Mouse (Mus musculus): ENCODE results near the gene Prss30. TPM values are rescaled to one million over a fixed set of nuclear protein-coding genes. Genes with fewer than 3 reads are reported as not detected.
A peak's percentile ranks its signal among the peaks of the same experiment; 100 is the strongest.
"Not testable (repeated sequence)": the region's sequence is repeated elsewhere in the genome, so short reads cannot be mapped to it uniquely, and the experiment has no call there.

Gene Prss30
- polyA plus RNA-seq, 1 experiment from 2014 or later: not detected

- no peaks in the 10 kb centered on the region for H3K9me3 ChIP-seq
- H3K27me3 ChIP-seq: 0 out of 2 replicates have a peak, but pooled peaks cover 3% of the 10 kb centered on the region
- no peak overlapping the region for H3K9ac ChIP-seq
- no peaks in the 10 kb centered on the region for H3K4me1 ChIP-seq (replicated peaks)
- no peak overlapping the region for H3K4me3 ChIP-seq
- H3K27ac ChIP-seq: no peak overlapping the region
- WGBS: 90% methylated on average over 4 of the region's 4 CpGs
- ATAC-seq (ENCODE audit: low FRiP score): no peak
- H3K4me2 ChIP-seq: no peak overlapping the region
- no peaks in the 10 kb centered on the region for H3K36me3 ChIP-seq
These were observed 3.7 kb downstream of the Prss30 start for GRCm38 (mm10) chr17:23976665-23977064.

GRCm38 (mm10) chr17:23971315-23971714 lies 9.1 kb downstream of the Prss30 start:
- no peak for ATAC-seq (ENCODE audit: low FRiP score)
- H3K27me3 ChIP-seq: no peaks in the 10 kb centered on the region
- H3K4me1 ChIP-seq (replicated peaks): no peaks in the 10 kb centered on the region
- no peak overlapping the region for H3K4me2 ChIP-seq
- no peak overlapping the region for H3K9ac ChIP-seq
- H3K9me3 ChIP-seq: no peaks in the 10 kb centered on the region
- H3K4me3 ChIP-seq: no peak overlapping the region
- H3K36me3 ChIP-seq: no peaks in the 10 kb centered on the region
- H3K27ac ChIP-seq: no peak overlapping the region
- 81% methylated on average over 9 of the region's 9 CpGs for WGBS

- no peak overlapping the region for H3K4me2 ChIP-seq
- peaks cover 4% of the 10 kb centered on the region; the same call in 1 of the 2 replicates for H3K4me1 ChIP-seq (replicated peaks)
- 4% methylated on average over 1 of the region's 1 CpGs for WGBS
These were observed 11.1 kb downstream of the Prss30 start for GRCm38 (mm10) chr17:23969231-23969630.

GRCm38 (mm10) chr17:23968780-23969179 lies 11.6 kb downstream of the Prss30 start:
- peaks cover 4% of the 10 kb centered on the region; the same call in 1 of the 2 replicates for H3K4me1 ChIP-seq (replicated peaks)
- no peak overlapping the region for H3K9ac ChIP-seq
- no peaks in the 10 kb centered on the region for H3K36me3 ChIP-seq
- no peak overlapping the region for H3K27ac ChIP-seq
- no peak for ATAC-seq (ENCODE audit: low FRiP score)
- H3K27me3 ChIP-seq: no peaks in the 10 kb centered on the region
- 48% methylated on average over 2 of the region's 2 CpGs for WGBS
- H3K4me2 ChIP-seq: no peak overlapping the region
- H3K4me3 ChIP-seq: no peak overlapping the region
- no peaks in the 10 kb centered on the region for H3K9me3 ChIP-seq

More at GRCm38 (mm10) chr17:23969231-23969630, 11.1 kb downstream of the Prss30 start:
- no peak for ATAC-seq (ENCODE audit: low FRiP score)
- H3K36me3 ChIP-seq: no peaks in the 10 kb centered on the region
- no peak overlapping the region for H3K9ac ChIP-seq
- no peak overlapping the region for H3K27ac ChIP-seq
- H3K27me3 ChIP-seq: no peaks in the 10 kb centered on the region
- no peak overlapping the region for H3K4me3 ChIP-seq
- no peaks in the 10 kb centered on the region for H3K9me3 ChIP-seq

GRCm38 (mm10) chr17:23966658-23967401 lies 13.5 kb downstream of the Prss30 start:
- ATAC-seq (ENCODE audit: low FRiP score): no peak
- H3K27me3 ChIP-seq: no peaks in the 10 kb centered on the region
- H3K36me3 ChIP-seq: no peaks in the 10 kb centered on the region
- H3K4me3 ChIP-seq: no peak overlapping the region
- no peak overlapping the region for H3K27ac ChIP-seq
- WGBS: 89% methylated on average over 10 of the region's 10 CpGs
- no peak overlapping the region for H3K9ac ChIP-seq
- no peak overlapping the region for H3K4me2 ChIP-seq
- H3K4me1 ChIP-seq (replicated peaks): peaks cover 4% of the 10 kb centered on the region; the same call in 1 of the 2 replicates
- H3K9me3 ChIP-seq: no peaks in the 10 kb centered on the region

- H3K4me2 ChIP-seq: no peak overlapping the region
- no peaks in the 10 kb centered on the region for H3K9me3 ChIP-seq
- H3K4me1 ChIP-seq (replicated peaks): peaks cover 4% of the 10 kb centered on the region; the same call in 1 of the 2 replicates
- H3K27ac ChIP-seq: no peak overlapping the region
- no peaks in the 10 kb centered on the region for H3K27me3 ChIP-seq
- 26% methylated on average over 6 of the region's 6 CpGs for WGBS
- no peak for ATAC-seq (ENCODE audit: low FRiP score)
- H3K36me3 ChIP-seq: no peaks in the 10 kb centered on the region
- H3K4me3 ChIP-seq: no peak overlapping the region
- no peak overlapping the region for H3K9ac ChIP-seq
These were observed 14.5 kb downstream of the Prss30 start for GRCm38 (mm10) chr17:23965805-23966425.

- no peak overlapping the region for H3K4me3 ChIP-seq
- ATAC-seq (ENCODE audit: low FRiP score): no peak
- H3K4me1 ChIP-seq (replicated peaks): peaks cover 4% of the 10 kb centered on the region
- H3K27me3 ChIP-seq: no peaks in the 10 kb centered on the region
- H3K36me3 ChIP-seq: no peaks in the 10 kb centered on the region
- H3K9ac ChIP-seq: no peak overlapping the region
- no peaks in the 10 kb centered on the region for H3K9me3 ChIP-seq
- 53% methylated on average over 4 of the region's 4 CpGs for WGBS
- H3K4me2 ChIP-seq: no peak overlapping the region
- no peak overlapping the region for H3K27ac ChIP-seq
These were observed 18.7 kb downstream of the Prss30 start for GRCm38 (mm10) chr17:23961573-23962122.

- Histone ChIP-seq H3K36me3 (no peaks in the 10 kb centered on the region), H3K9me3 (no peaks in the 10 kb centered on the region), H3K9ac (no peak overlapping the region), H3K4me3 (no peak overlapping the region), H3K4me2 (no peak overlapping the region), H3K27ac (peak overlapping the region; percentile 25; the same call in 1 of the 2 replicates), H3K4me1 (replicated peaks) (no peaks in the 10 kb centered on the region; the same call in 1 of the 2 replicates), H3K27me3 (no peaks in the 10 kb centered on the region; the same call in 1 of the 2 replicates)
- WGBS: 40% methylated on average over 3 of the region's 3 CpGs
- peak; percentile 96 for ATAC-seq (ENCODE audit: low FRiP score)
These were observed 20.2 kb downstream of the Prss30 start for GRCm38 (mm10) chr17:23960084-23960738.

- H3K9ac ChIP-seq: no peak within 1 kb of the TSS
- no peaks in the 10 kb centered on the region; the same call in 1 of the 2 replicates for H3K27me3 ChIP-seq
- H3K36me3 ChIP-seq: no peaks in the 10 kb centered on the region
- 73% methylated on average over 5 of the region's 5 CpGs for WGBS
- no peak within 1 kb of the TSS for H3K4me2 ChIP-seq
- no peaks in the 10 kb centered on the region; the same call in 1 of the 2 replicates for H3K4me1 ChIP-seq (replicated peaks)
- no peak within 1 kb of the TSS for H3K27ac ChIP-seq
- H3K9me3 ChIP-seq: no peaks in the 10 kb centered on the region
- ATAC-seq (ENCODE audit: low FRiP score): no peak
- H3K4me3 ChIP-seq: no peak within 1 kb of the TSS
These were observed 25.2 kb downstream of the Prss30 start, which contains the start of gene Sbpl for GRCm38 (mm10) chr17:23955174-23955573. Gene Sbpl, minus strand, starts transcription at chr17:23955274.

- 83% methylated on average over 4 of the region's 4 CpGs for WGBS
- not testable (repeated sequence) for H3K9me3 ChIP-seq; H3K9ac ChIP-seq; H3K4me2 ChIP-seq; H3K36me3 ChIP-seq; H3K4me3 ChIP-seq; ATAC-seq (ENCODE audit: low FRiP score); H3K27ac ChIP-seq; H3K27me3 ChIP-seq; H3K4me1 ChIP-seq (replicated peaks)
These were observed 29.5 kb downstream of the Prss30 start for GRCm38 (mm10) chr17:23950828-23951227.

- WGBS: 91% methylated on average over 2 of the region's 2 CpGs
- no peaks in the 10 kb centered on the region for H3K27me3 ChIP-seq
- no peaks in the 10 kb centered on the region for H3K36me3 ChIP-seq
- H3K9ac ChIP-seq: no peak overlapping the region
- no peak overlapping the region for H3K4me2 ChIP-seq
- H3K9me3 ChIP-seq: no peaks in the 10 kb centered on the region
- H3K27ac ChIP-seq: no peak overlapping the region
- no peak overlapping the region for H3K4me3 ChIP-seq
- H3K4me1 ChIP-seq (replicated peaks): no peaks in the 10 kb centered on the region
- no peak for ATAC-seq (ENCODE audit: low FRiP score)
These were observed 31.3 kb downstream of the Prss30 start for GRCm38 (mm10) chr17:23949068-23949467.

GRCm38 (mm10) chr17:23947486-23947885 lies 32.9 kb downstream of the Prss30 start:
- H3K27me3 ChIP-seq; H3K9me3 ChIP-seq; H3K4me1 ChIP-seq (replicated peaks); H3K4me3 ChIP-seq; H3K27ac ChIP-seq; H3K9ac ChIP-seq; H3K4me2 ChIP-seq; H3K36me3 ChIP-seq; ATAC-seq (ENCODE audit: low FRiP score): not testable (repeated sequence)
- WGBS: 84% methylated on average over 4 of the region's 4 CpGs

All from hindbrain, embryonic 13.5 days (tissue).